Mouse (Mus musculus) liver, embryonic 11.5 days (tissue): ENCODE results near the gene Stpg3. TPM values are rescaled to one million over a fixed set of nuclear protein-coding genes. Genes with fewer than 3 reads are reported as not detected.

Experiments
- ATAC-seq: fragments of 200-750 bp; cut with Nextera tagmentation; replicated peaks from 2 replicates; pipeline ENCODE4 v1.8.0; 2017; ENCODE audit warnings: moderate number of reproducible peaks, mild to moderate bottlenecking, moderate TSS enrichment, moderate library complexity; ENCODE audit not compliant: low FRiP score
- DNase-seq: peaks from one replicate; pipeline ENCODE4 v3.0.0-alpha.2; 2017; ENCODE audit warnings: low spot score
- H3K27ac ChIP-seq: fragments of 300-500 bp; sonication (generic); 2 replicates; pipeline ENCODE4 v1.5.1; 2014; ENCODE audit warnings: mild to moderate bottlenecking, low read depth, low read length, control low read depth
- H3K27me3 ChIP-seq: fragments of 300-500 bp; sonication (generic); replicated peaks from 2 replicates; pipeline ENCODE4 v1.6.1; 2014; ENCODE audit warnings: low read length, mixed read lengths; ENCODE audit not compliant: control insufficient read depth, insufficient read depth
- H3K36me3 ChIP-seq: fragments of 300-500 bp; sonication (generic); 2 replicates; pipeline ENCODE4 v1.6.1; 2014; ENCODE audit warnings: mild to moderate bottlenecking, low read length, moderate library complexity, mixed read lengths; ENCODE audit not compliant: control insufficient read depth, insufficient read depth
- H3K4me1 ChIP-seq: fragments of 300-500 bp; sonication (generic); replicated peaks from 2 replicates; pipeline ENCODE4 v1.6.1; 2014; ENCODE audit warnings: low read length, mixed read lengths; ENCODE audit not compliant: control insufficient read depth, insufficient read depth
- H3K4me2 ChIP-seq: fragments of 300-500 bp; sonication (generic); 2 replicates; pipeline ENCODE4 v1.6.1; 2014; ENCODE audit warnings: mild to moderate bottlenecking, control low read depth, moderate library complexity
- H3K4me3 ChIP-seq: fragments of 300-500 bp; sonication (generic); 2 replicates; pipeline ENCODE4 v1.5.1; 2014; ENCODE audit warnings: low read depth, low read length, control low read depth
- H3K9ac ChIP-seq: fragments of 300-500 bp; sonication (generic); 2 replicates; pipeline ENCODE4 v1.6.1; 2014; ENCODE audit warnings: low read depth, low read length, control low read depth
- H3K9me3 ChIP-seq: fragments of 300-500 bp; sonication (generic); 2 replicates; pipeline ENCODE4 v1.6.1; 2016; ENCODE audit warnings: low read length, inconsistent platforms, mixed read lengths; ENCODE audit not compliant: control insufficient read depth
- WGBS: fragments of 180-500 bp; shearing (Covaris S2); extraction: QIAGEN DNeasy Blood & Tissue Kit; methylation state at CpG from one replicate; pipeline ENCODE4 v1.1.7; 2014; 5-methylcytosine and 5-hydroxymethylcytosine counted together
- polyA plus RNA-seq: library from polyadenylated mRNA; unstranded; fragments of >200 nt; fragmentation: Nextera tagmentation; extraction: Ambion mirVana; gene quantifications from 2 replicates; pipeline ENCODE4 v1.2.1, GENCODE M21; 2014

The Stpg3 gene
- polyA plus RNA-seq, 1 experiment from 2014 or later: 0.29 TPM

DNA sequence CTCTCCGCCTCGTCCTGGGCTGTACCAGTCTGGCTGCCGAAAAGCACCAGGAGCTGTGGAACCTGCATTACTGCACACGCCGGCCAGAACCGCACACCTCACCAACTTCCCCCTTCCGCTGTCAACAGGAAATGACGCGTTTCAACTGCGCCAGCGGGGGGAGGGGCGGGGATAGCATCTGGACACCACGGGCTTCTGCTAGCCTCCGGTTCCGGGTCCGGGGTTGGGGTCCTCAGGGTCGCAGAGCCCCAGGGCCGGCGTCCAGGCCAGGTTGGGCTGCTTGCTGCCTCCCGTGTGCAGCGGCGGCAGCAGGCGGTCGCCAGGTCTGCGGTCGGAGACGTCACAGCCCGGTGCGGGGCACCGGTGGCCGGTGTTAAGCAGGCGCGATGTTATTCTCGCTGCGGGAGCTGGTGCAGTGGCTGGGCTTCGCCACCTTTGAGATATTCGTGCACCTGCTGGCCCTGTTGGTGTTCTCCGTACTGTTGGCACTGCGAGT, 40.9 kb upstream of the Stpg3 start, which contains the start of gene Tmem203:
Gene Tmem203, plus strand, starts transcription at position 156 of the 496 bp plus-strand sequence.
- H3K9me3 ChIP-seq: no peaks in the 10 kb centered on the region
- peak; percentile 83 for ATAC-seq
- no peaks in the 10 kb centered on the region for H3K27me3 ChIP-seq
- peaks cover 17% of the 10 kb centered on the region for H3K36me3 ChIP-seq
- H3K9ac ChIP-seq: peak within 1 kb of the TSS; percentile 87
- peaks cover 12% of the 10 kb centered on the region; the same call in 1 of the 2 replicates for H3K4me1 ChIP-seq
- peak; percentile 98 for DNase-seq
- H3K4me2 ChIP-seq: peak within 1 kb of the TSS; percentile 98
- H3K4me3 ChIP-seq: peak within 1 kb of the TSS; percentile 92
- peak within 1 kb of the TSS; percentile 76 for H3K27ac ChIP-seq
- WGBS: under 1% methylated on average over 39 of the region's 39 CpGs

DNA sequence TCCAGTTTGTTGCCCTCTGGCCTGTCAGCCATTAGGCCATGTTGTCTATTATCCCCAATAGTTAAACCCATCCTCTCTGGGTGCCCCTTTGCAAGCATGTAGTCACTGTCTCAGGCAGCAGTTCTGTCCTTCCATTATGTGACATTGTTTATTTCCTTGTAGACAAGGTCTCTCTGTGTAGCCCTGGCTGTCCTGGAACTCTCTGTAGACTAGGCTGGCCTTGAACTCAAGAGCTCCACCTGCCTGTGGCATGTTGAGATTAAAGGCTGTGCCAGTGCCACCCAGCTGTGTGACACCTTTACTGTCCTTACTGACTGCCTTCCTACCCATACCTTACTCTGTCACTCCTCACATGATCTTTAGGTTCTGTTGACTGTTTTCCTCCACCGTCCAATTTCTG, 37.9 kb upstream of the Stpg3 start:
- no peak for DNase-seq
- H3K27me3 ChIP-seq: no peaks in the 10 kb centered on the region
- WGBS: 88% methylated on average over 1 of the region's 1 CpGs
- H3K27ac ChIP-seq: no peak overlapping the region
- H3K9ac ChIP-seq: no peak overlapping the region
- no peaks in the 10 kb centered on the region for H3K9me3 ChIP-seq
- H3K36me3 ChIP-seq: peaks cover 33% of the 10 kb centered on the region
- ATAC-seq: no peak
- no peak overlapping the region for H3K4me3 ChIP-seq
- H3K4me2 ChIP-seq: no peak overlapping the region
- H3K4me1 ChIP-seq: peaks cover 12% of the 10 kb centered on the region; the same call in 1 of the 2 replicates

DNA sequence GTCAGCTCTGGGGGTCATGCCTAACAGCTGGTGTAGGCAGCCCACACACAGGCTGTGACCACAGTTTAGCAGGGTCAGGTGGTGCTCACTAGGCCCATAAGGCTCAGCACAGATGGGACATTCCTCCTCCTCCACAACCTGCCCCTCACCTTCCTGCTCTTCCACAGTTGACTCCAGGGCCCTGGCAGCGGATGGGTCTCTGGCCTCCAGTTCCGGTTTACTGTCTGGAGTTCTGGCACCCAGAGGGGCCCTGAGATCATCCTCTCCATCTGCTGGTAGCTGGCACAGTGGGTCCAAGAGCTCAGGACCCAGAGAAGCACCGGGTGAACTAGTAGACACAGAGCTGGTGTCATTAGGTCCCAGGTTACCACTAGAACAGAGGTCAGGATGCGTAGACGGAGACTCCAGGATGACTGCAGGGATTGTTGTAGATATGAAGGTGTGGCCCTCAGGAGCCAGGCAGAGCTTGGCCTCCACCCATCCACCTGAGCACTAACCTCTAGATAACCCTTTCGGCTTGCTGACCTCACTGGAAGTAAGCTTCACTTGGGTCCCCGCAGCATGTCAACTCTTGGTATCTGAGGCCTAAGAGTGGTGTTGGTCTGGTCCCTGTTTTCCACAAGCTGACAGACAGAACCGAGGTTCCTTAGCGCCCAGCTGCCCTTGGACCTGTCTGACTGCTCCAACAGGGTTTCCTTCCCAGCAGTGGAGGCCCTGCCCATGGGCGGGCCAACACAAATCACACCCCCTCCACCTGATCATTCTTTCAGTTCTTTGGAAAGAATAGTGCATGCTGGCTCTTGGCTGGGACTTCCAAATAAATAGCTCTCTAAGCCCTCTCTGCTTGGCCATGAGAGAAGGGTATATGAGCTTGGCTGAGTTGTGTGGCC, 32.0 kb upstream of the Stpg3 start, which contains the start of gene AL732309.1:
Gene AL732309.1, minus strand, starts transcription at position 681 of the 890 bp plus-strand sequence.
- Histone ChIP-seq H3K9me3 (no peaks in the 10 kb centered on the region), H3K36me3 (peaks cover 27% of the 10 kb centered on the region), H3K4me2 (no peak within 1 kb of the TSS), H3K9ac (no peak within 1 kb of the TSS), H3K27ac (no peak within 1 kb of the TSS), H3K27me3 (peaks cover 21% of the 10 kb centered on the region), H3K4me3 (no peak within 1 kb of the TSS), H3K4me1 (peaks cover 10% of the 10 kb centered on the region)
- DNase-seq (no peak), ATAC-seq (no peak)
- 88% methylated on average over 10 of the region's 10 CpGs for WGBS

DNA sequence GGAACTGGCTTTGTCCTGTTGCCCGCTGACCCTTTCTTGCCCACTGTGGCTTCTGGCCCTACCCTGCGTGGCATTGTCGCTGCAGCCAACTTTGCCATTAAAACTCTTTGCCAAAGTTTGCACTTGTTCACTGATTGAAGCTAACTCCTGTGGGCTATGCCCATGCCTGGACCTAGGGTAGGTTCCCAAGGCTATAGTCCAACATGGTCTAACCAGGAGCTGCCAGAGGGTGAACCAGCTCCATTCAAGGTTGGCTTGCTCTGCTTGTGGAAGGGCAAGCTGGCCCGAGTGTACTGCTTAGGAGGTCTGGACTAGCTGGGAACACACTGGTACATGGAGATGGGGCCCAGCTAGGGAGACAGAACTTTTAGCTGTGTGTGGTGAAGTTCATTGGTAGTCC, 29.7 kb upstream of the Stpg3 start:
- H3K9me3 ChIP-seq: no peaks in the 10 kb centered on the region
- H3K4me2 ChIP-seq: no peak overlapping the region
- H3K36me3 ChIP-seq: peaks cover 15% of the 10 kb centered on the region
- DNase-seq (no peak), ATAC-seq (no peak)
- H3K9ac ChIP-seq: no peak overlapping the region
- peaks cover 23% of the 10 kb centered on the region for H3K27me3 ChIP-seq
- WGBS: 81% methylated on average over 4 of the region's 4 CpGs
- H3K27ac ChIP-seq: no peak overlapping the region
- peaks cover 18% of the 10 kb centered on the region for H3K4me1 ChIP-seq
- no peak overlapping the region for H3K4me3 ChIP-seq

DNA sequence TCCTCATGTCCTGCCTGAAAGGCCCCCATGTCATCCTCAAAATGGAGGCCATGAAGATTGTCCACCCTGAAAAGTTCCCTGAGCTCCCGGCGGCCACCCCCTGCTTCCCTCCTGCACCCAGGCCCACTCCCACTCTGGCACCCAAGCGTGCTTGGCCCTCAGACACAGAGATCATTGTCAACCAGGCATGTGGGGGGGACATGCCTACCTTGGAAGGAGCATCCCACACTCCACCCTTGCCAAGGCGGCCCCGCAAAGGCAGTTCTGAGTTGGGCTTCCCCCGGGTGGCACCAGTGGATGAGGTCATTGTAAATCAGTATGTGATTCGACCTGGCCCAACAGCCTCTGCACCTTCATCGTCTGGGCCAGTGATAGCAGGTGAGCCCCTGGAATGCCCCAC, 28.9 kb upstream of the Stpg3 start:
- H3K4me3 ChIP-seq: no peak overlapping the region
- no peak overlapping the region for H3K9ac ChIP-seq
- H3K9me3 ChIP-seq: no peaks in the 10 kb centered on the region
- WGBS: 79% methylated on average over 8 of the region's 8 CpGs
- no peak overlapping the region for H3K27ac ChIP-seq
- peaks cover 23% of the 10 kb centered on the region for H3K27me3 ChIP-seq
- ATAC-seq (no peak), DNase-seq (no peak)
- H3K4me1 ChIP-seq: peaks cover 18% of the 10 kb centered on the region
- no peak overlapping the region for H3K4me2 ChIP-seq
- peaks cover 12% of the 10 kb centered on the region for H3K36me3 ChIP-seq

DNA sequence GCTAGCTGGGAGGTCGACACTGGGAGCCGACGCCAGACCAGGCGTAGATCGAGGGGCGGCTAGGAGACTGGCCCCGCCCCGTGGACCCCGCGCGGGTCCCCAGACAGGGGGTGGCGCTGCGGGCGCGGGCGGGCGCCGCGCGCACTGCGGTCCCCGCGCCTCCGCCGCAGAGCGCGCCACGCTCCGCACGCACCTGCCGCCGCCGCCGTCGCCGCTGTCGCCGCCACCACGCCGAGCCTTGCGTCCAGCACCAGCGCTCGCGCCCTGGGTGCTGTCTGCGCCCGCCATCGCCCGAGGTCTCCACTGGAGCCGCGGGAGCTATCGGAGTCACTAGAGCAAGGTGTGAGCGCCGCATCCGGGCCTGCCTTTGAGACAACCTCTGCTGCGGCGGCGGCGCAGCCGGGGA, 27.7 kb upstream of the Stpg3 start, which contains the start of the genes Rnf208 and Cysrt1:
Gene Rnf208, plus strand, starts transcription at position 155 of the 406 bp plus-strand sequence.
Gene Cysrt1, minus strand, starts transcription at position 352 of the 406 bp plus-strand sequence.
- no peaks in the 10 kb centered on the region for H3K9me3 ChIP-seq
- H3K4me1 ChIP-seq: peaks cover 18% of the 10 kb centered on the region
- peak within 1 kb of the TSS; percentile 57; the same call in 1 of the 2 replicates for H3K27ac ChIP-seq
- peak within 1 kb of the TSS; percentile 78 for H3K4me2 ChIP-seq
- H3K9ac ChIP-seq: peak within 1 kb of the TSS; percentile 51
- peak within 1 kb of the TSS; percentile 49 for H3K4me3 ChIP-seq
- WGBS: 0% methylated on average over 58 of the region's 59 CpGs
- ATAC-seq: no peak
- peaks cover 6% of the 10 kb centered on the region; the same call in 1 of the 2 replicates for H3K36me3 ChIP-seq
- H3K27me3 ChIP-seq: peaks cover 23% of the 10 kb centered on the region
- DNase-seq: no peak

DNA sequence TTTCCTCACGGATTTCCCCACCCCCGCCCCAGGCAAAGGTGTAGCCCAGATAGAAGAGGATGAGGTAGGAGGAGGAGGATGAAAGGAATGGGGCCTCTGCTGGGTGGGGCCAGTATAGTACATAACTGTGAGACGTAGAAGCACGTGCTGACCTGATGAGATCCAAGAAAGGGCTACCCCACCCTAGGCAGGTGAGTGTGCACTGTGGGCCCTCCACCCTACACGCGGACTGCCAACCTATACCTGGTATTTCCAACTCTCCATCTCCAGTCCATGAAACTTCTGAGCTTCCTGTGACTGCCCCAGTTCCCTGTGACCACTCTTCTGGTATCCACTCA, 27.0 kb upstream of the Stpg3 start:
- Histone ChIP-seq H3K4me3 (peak overlapping the region; percentile 49), H3K4me1 (peaks cover 23% of the 10 kb centered on the region), H3K9ac (0 out of 2 replicates have a peak overlapping the region, but pooled peaks have one; percentile 23), H3K27me3 (peaks cover 23% of the 10 kb centered on the region), H3K36me3 (peaks cover 4% of the 10 kb centered on the region; the same call in 1 of the 2 replicates), H3K9me3 (no peaks in the 10 kb centered on the region), H3K4me2 (peak overlapping the region; percentile 78), H3K27ac (no peak overlapping the region)
- ATAC-seq (peak; percentile 14), DNase-seq (no peak)
- WGBS: 21% methylated on average over 6 of the region's 6 CpGs

DNA sequence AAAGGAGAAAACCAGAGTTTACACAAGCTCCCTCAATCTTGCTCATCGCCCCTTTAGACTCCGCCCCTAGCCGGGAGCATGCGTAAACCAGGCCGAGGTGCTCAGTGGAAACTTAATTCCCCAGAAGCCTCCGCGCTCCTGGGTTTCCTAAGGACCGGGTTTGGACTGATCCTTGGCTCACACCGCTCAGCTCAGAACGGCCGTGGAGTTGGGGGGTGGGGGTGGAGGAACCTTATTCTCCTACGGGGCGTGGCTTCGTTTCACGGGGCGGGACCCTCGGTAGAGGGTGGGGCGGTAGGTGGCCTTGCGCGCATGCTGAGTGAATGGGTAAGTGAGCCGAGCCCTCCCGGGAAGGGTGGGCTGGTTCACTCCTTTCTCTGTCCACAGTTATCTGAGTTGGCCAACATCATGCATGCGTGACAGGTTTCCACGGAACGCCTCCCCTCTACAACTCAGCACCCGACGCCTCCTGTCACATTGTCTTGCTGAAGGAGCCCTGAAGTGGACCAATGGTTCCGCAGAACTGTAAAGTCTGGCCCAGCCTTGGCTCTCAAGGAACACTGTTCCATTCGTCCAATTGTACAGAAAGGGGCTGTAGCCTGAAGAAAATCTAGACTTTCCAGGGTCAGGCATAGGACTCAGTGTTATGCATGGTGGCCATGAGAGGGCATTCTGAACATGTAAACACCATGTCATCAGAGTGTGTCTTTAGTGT, 26.4 kb upstream of the Stpg3 start:
- peak overlapping the region; percentile 78 for H3K4me2 ChIP-seq
- H3K27me3 ChIP-seq: peaks cover 23% of the 10 kb centered on the region
- no peaks in the 10 kb centered on the region for H3K36me3 ChIP-seq
- peak overlapping the region; percentile 49 for H3K4me3 ChIP-seq
- peak overlapping the region; percentile 51 for H3K9ac ChIP-seq
- H3K9me3 ChIP-seq: no peaks in the 10 kb centered on the region
- WGBS: 2% methylated on average over 29 of the region's 29 CpGs
- peak overlapping the region; percentile 57 for H3K27ac ChIP-seq
- H3K4me1 ChIP-seq: peaks cover 28% of the 10 kb centered on the region
- peak; percentile 81 for DNase-seq
- ATAC-seq: peak; percentile 86
